Mouse (Mus musculus) hindbrain, embryonic 13.5 days (tissue): ENCODE measurements around the gene Tspyl1. TPM values are rescaled to one million over a fixed set of nuclear protein-coding genes. Genes with fewer than 3 reads are reported as not detected.

Source experiments
- ATAC-seq: fragments of 200-750 bp; cut with Nextera tagmentation; 2 replicates; pipeline ENCODE4 v1.8.0; 2017; ENCODE audit warnings: moderate TSS enrichment; ENCODE audit not compliant: low FRiP score
- H3K27ac ChIP-seq: fragments of 300-500 bp; sonication (generic); 2 replicates; pipeline ENCODE4 v1.5.1; 2015; ENCODE audit warnings: inconsistent platforms, mild to moderate bottlenecking, moderate library complexity
- H3K27me3 ChIP-seq: fragments of 300-500 bp; sonication (generic); 2 replicates; pipeline ENCODE4 v1.6.1; 2015; ENCODE audit warnings: mild to moderate bottlenecking, inconsistent platforms
- H3K36me3 ChIP-seq: fragments of 300-500 bp; sonication (generic); 2 replicates; pipeline ENCODE4 v1.6.1; 2015; ENCODE audit warnings: mild to moderate bottlenecking, inconsistent platforms
- H3K4me1 ChIP-seq: fragments of 300-500 bp; sonication (generic); replicated peaks from 2 replicates; pipeline ENCODE4 v1.6.1; 2015; ENCODE audit warnings: inconsistent platforms
- H3K4me2 ChIP-seq: fragments of 300-500 bp; sonication (generic); 2 replicates; pipeline ENCODE4 v1.6.1; 2015; ENCODE audit warnings: inconsistent platforms, mild to moderate bottlenecking, moderate library complexity
- H3K4me3 ChIP-seq: fragments of 300-500 bp; sonication (generic); 2 replicates; pipeline ENCODE4 v1.5.1; 2015; ENCODE audit warnings: mild to moderate bottlenecking, inconsistent platforms
- H3K9ac ChIP-seq: fragments of 300-500 bp; sonication (generic); 2 replicates; pipeline ENCODE4 v1.6.1; 2015; ENCODE audit warnings: mild to moderate bottlenecking, inconsistent platforms
- H3K9me3 ChIP-seq: fragments of 300-500 bp; sonication (generic); 2 replicates; pipeline ENCODE4 v1.6.1; 2016; ENCODE audit warnings: inconsistent platforms
- WGBS: fragments of 180-500 bp; shearing (Covaris S2); methylation state at CpG from one replicate; pipeline ENCODE4 v1.1.7; 2015; 5-methylcytosine and 5-hydroxymethylcytosine counted together
- polyA plus RNA-seq: library from polyadenylated mRNA; unstranded; fragments of >200 nt; fragmentation: Nextera tagmentation; extraction: Ambion mirVana; gene quantifications from 2 replicates; pipeline ENCODE4 v1.2.1, GENCODE M21; 2015

Gene Tspyl1
- polyA plus RNA-seq, 1 experiment from 2014 or later = 156 TPM

DNA sequence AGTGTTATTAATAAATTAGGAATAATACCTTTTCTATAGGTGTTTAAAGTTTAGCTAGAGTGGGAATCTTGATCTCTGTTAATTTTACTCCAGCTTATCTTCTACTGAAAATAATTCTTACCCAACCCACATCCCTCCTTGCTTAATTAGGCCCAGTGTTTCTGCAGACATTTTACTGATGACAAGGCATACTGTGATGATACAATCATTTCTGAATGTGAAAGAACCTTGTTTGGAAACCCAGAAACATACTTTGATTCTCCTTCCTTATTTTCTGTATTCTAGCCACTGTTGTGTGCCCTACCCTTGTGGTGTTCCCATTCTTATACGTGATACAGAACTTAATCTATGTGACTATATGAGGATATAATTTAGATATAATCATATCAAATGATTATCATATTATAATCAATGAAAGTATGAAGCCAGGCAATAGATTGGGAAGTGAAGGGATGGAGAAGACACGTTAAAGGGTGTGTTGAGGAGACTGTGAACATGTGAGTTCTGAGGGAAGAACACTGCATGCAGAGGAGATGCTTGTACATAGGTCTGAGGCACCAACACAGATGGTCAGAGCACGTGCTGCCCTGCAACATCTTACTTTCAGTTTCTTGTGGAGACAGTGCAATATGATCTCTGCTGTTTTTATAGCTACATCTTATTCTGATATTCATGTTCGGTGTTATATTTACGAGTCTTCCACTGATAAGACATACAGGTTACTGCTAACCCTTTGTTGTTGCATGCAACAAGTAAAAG lies 14.5 kb upstream of the Tspyl1 start:
- 81% methylated on average over 5 of the region's 5 CpGs for WGBS
- H3K4me2 ChIP-seq = no peak overlapping the region
- H3K4me3 ChIP-seq = no peak overlapping the region
- H3K9me3 ChIP-seq = no peaks in the 10 kb centered on the region
- H3K4me1 ChIP-seq = 0 out of 2 replicates have a peak, but pooled peaks cover 3% of the 10 kb centered on the region
- ATAC-seq = no peak
- no peaks in the 10 kb centered on the region for H3K27me3 ChIP-seq
- no peak overlapping the region for H3K9ac ChIP-seq
- H3K36me3 ChIP-seq = no peaks in the 10 kb centered on the region
- no peak overlapping the region for H3K27ac ChIP-seq

DNA sequence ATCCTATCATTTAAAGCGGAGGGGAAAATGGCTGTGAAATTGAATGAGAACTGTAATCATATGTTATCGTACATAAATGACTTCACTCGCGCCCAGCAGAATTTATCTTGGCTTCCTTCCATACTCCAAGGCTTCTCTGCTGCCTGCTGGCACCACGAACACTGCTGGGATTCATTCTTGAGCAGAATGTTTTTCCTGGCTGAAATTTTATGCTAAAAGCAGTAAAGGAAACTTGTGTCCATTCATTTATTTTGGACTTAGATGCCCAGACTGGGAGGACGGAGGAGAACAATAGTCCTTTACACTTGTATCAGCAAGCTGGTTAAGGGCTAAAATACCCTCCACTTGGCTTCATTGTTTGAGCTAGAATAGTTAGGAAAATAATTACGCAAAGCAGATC lies 10.3 kb upstream of the Tspyl1 start:
- H3K36me3 ChIP-seq = no peaks in the 10 kb centered on the region
- no peak overlapping the region for H3K4me2 ChIP-seq
- H3K9me3 ChIP-seq = no peaks in the 10 kb centered on the region
- H3K4me3 ChIP-seq = no peak overlapping the region
- H3K27ac ChIP-seq = no peak overlapping the region
- H3K27me3 ChIP-seq = no peaks in the 10 kb centered on the region
- WGBS = 54% methylated on average over 7 of the region's 7 CpGs
- no peak for ATAC-seq
- 0 out of 2 replicates have a peak, but pooled peaks cover 3% of the 10 kb centered on the region for H3K4me1 ChIP-seq
- no peak overlapping the region for H3K9ac ChIP-seq

DNA sequence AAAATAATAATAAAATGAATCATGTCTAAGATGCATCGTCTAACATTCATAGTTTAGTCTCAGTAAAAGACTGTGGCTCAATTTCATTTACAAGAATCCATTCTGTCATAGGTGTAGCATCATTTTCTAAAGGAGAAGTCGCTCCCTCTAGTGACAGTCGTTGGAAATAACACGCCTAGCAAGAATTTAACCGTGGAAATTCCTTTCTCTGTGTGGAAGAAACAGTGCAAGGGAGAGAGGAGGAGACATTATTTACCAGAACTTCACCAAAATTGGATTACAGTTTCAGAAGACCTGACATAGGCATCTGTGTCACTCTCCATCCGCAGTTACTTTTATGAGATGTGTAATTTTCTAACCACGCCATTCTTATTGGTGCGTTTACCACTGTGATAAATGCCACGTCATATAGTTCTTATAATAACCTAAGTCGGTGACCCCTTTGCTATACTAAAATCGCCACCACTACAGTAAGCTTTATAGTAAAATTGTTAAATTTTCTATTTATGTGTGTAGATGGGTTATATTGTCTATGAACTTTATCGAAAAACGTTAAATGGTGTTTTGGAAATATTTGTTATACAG lies 1.3 kb upstream of the Tspyl1 start:
- peak overlapping the region; percentile 29 for H3K4me3 ChIP-seq
- ATAC-seq = peak; percentile 11; the same call in 1 of the 2 replicates
- no peaks in the 10 kb centered on the region for H3K36me3 ChIP-seq
- no peaks in the 10 kb centered on the region for H3K27me3 ChIP-seq
- H3K9ac ChIP-seq = peak overlapping the region; percentile 43; the same call in 1 of the 2 replicates
- WGBS = 28% methylated on average over 13 of the region's 13 CpGs
- H3K4me1 ChIP-seq = peaks cover 20% of the 10 kb centered on the region
- H3K4me2 ChIP-seq = peak overlapping the region; percentile 73
- H3K9me3 ChIP-seq = no peaks in the 10 kb centered on the region
- H3K27ac ChIP-seq = peak overlapping the region; percentile 60

DNA sequence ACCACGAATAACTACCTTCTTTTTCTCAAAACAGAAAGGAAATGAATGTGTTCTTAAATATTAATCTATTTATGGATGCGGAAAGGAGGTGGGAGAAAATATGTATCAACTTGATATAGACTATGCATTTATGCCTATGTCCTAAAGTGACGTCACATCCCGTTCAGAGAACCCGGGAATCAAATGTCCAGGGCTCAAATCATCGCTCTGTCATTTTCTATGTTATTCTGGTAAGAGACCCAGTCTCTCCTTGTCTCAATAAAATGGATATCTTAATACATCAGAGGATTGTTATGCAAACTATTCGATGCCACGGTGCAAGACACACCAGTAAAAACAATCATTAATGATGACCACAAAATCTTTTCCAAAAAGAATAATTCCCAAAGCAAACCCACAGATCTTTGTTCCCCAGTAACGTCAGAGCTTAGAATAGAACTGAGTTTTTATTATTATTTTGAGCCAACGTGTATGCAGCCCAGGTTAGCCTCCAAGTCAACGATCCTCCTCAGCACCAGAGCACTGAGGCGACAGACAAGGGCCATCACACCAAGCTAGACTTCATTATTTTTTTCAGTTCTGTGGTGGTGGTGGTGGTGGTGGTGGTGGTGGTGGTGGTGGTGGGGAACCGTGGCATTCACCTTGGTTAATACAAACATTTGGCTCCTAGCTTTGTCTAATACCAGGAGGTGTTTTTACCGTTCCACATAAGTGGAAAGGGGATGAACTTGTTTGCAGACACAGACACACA lies 604 bp upstream of the Tspyl1 start:
- Histone ChIP-seq H3K36me3 (peaks cover 3% of the 10 kb centered on the region; the same call in 1 of the 2 replicates), H3K4me3 (peak overlapping the region; percentile 95), H3K4me2 (peak overlapping the region; percentile 73), H3K27me3 (no peaks in the 10 kb centered on the region), H3K9me3 (no peaks in the 10 kb centered on the region), H3K9ac (peak overlapping the region; percentile 97), H3K27ac (peak overlapping the region; percentile 93), H3K4me1 (peaks cover 20% of the 10 kb centered on the region)
- peak; percentile 52; the same call in 1 of the 2 replicates for ATAC-seq
- WGBS = 20% methylated on average over 14 of the region's 14 CpGs

DNA sequence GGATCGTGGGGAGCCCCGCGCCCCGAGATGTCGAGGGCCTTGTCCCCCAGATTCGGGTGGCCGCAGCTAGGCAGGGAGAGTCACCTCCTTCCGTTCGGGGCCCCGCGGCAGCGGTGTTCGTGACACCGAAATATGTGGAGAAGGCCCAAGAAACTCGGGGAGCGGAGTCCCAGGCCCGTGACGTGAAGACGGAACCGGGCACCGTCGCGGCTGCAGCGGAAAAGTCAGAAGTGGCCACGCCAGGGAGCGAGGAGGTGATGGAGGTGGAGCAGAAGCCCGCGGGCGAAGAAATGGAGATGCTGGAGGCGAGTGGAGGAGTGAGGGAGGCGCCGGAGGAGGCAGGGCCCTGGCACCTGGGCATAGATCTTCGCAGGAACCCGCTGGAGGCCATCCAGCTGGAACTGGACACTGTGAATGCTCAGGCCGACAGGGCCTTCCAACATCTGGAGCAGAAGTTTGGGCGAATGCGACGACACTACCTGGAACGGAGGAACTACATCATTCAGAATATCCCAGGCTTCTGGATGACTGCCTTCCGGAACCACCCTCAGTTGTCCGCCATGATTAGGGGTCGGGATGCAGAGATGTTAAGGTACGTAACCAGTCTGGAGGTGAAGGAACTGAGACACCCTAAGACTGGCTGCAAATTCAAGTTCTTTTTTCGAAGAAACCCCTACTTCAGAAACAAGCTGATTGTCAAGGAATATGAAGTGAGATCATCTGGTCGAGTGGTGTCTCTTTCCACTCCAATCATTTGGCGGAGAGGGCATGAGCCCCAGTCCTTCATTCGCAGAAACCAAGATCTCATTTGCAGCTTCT lies 639 bp downstream of the Tspyl1 start:
- peak overlapping the region; percentile 77 for H3K4me2 ChIP-seq
- peak overlapping the region; percentile 95 for H3K4me3 ChIP-seq
- WGBS = 5% methylated on average over 47 of the region's 47 CpGs
- peaks cover 10% of the 10 kb centered on the region for H3K36me3 ChIP-seq
- peak overlapping the region; percentile 93 for H3K27ac ChIP-seq
- ATAC-seq = peak; percentile 41
- H3K9ac ChIP-seq = peak overlapping the region; percentile 97
- H3K27me3 ChIP-seq = no peaks in the 10 kb centered on the region
- peaks cover 20% of the 10 kb centered on the region for H3K4me1 ChIP-seq
- no peaks in the 10 kb centered on the region for H3K9me3 ChIP-seq

DNA sequence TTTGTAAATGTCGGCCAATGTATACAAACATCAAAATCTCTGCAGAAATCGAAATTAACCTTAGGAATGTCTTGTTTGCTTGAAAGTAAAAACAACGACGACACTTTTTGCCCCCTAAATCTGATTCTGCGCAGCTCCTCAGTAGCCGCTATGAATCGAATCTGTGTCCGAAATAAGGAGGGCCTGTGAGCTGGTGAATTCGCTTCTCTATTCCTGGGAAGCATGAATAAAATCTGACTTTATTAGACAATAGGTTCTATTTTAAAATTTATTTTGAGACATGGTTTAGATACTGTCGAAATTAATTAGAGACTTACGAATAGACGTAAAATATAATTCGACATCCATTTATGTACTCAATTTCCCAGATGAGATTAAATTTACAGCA lies 14.9 kb downstream of the Tspyl1 start:
- H3K4me3 ChIP-seq = peak overlapping the region; percentile 83
- H3K9ac ChIP-seq = peak overlapping the region; percentile 77
- 4% methylated on average over 13 of the region's 13 CpGs for WGBS
- peak; percentile 32 for ATAC-seq
- peak overlapping the region; percentile 90 for H3K27ac ChIP-seq
- H3K4me1 ChIP-seq = peaks cover 40% of the 10 kb centered on the region
- H3K36me3 ChIP-seq = no peaks in the 10 kb centered on the region
- no peaks in the 10 kb centered on the region for H3K9me3 ChIP-seq
- H3K4me2 ChIP-seq = peak overlapping the region; percentile 97
- no peaks in the 10 kb centered on the region for H3K27me3 ChIP-seq

DNA sequence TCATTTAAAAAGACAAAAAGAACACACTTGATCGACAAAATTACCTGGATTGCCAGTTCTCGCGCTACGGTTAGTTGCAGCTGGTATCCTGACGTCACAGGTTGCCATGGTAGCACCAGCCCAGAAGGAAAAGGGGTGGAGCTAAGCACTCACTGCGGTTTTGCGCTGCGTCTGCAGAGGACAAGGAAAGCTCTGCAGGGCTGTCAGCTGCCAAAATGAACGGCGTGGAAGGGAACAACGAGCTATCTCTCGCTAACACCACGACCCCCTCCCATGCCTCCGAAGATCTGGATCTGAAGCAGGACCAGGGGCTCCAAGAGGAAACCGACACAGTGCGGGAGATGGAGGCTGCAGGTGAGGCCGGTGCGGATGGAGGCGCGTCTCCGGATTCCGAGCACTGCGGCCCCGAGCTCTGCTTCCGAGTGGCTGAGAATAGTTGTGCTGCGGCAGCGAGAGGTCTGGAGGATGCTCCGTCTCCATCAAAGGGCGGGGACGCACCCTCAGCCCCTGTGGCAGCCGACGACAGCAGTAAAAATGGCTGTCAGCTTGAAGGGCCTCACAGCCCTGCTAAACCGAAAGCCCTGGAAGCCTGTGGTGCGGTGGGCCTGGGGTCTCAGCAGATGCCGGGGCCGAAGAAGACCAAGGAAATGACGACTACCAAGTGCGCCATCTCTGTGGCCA lies 15.4 kb downstream of the Tspyl1 start, which contains the start of gene Tspyl4:
TSS of gene Tspyl4 (plus strand) at position 144 of the 681 bp plus-strand sequence.
- no peaks in the 10 kb centered on the region for H3K27me3 ChIP-seq
- H3K36me3 ChIP-seq = peaks cover 4% of the 10 kb centered on the region
- peak within 1 kb of the TSS; percentile 97 for H3K4me2 ChIP-seq
- peaks cover 44% of the 10 kb centered on the region for H3K4me1 ChIP-seq
- H3K9me3 ChIP-seq = no peaks in the 10 kb centered on the region
- H3K4me3 ChIP-seq = peak within 1 kb of the TSS; percentile 83
- H3K27ac ChIP-seq = peak within 1 kb of the TSS; percentile 99
- ATAC-seq = peak; percentile 98
- WGBS = under 1% methylated on average over 38 of the region's 38 CpGs
- peak within 1 kb of the TSS; percentile 96 for H3K9ac ChIP-seq

DNA sequence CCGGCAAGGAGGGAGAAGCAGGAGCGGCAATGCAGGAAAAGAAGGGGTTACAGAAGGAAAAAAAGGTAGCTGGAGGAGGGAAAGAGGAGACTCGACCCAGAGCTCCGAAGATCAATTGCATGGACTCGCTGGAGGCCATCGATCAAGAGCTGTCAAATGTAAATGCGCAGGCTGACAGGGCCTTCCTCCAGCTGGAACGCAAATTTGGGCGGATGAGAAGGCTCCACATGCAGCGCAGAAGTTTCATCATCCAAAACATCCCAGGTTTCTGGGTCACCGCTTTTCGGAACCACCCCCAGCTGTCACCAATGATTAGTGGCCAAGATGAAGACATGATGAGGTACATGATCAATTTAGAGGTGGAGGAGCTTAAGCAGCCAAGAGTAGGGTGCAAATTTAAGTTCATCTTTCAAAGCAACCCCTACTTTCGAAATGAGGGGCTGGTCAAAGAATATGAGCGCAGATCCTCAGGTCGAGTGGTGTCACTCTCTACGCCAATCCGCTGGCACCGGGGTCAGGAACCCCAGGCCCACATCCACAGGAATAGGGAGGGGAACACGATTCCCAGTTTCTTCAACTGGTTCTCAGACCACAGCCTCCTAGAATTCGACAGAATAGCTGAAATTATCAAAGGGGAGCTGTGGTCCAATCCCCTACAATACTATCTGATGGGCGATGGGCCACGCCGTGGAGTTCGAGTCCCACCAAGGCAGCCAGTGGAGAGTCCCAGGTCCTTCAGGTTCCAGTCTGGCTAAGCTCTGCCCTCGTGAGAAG lies 16.2 kb downstream of the Tspyl1 start:
- Histone ChIP-seq H3K4me3 (peak overlapping the region; percentile 83), H3K4me2 (peak overlapping the region; percentile 97), H3K4me1 (peaks cover 51% of the 10 kb centered on the region), H3K27ac (peak overlapping the region; percentile 99), H3K27me3 (no peaks in the 10 kb centered on the region), H3K36me3 (peaks cover 10% of the 10 kb centered on the region), H3K9ac (peak overlapping the region; percentile 96), H3K9me3 (no peaks in the 10 kb centered on the region)
- 41% methylated on average over 25 of the region's 25 CpGs for WGBS
- peak; percentile 15; the same call in 1 of the 2 replicates for ATAC-seq

DNA sequence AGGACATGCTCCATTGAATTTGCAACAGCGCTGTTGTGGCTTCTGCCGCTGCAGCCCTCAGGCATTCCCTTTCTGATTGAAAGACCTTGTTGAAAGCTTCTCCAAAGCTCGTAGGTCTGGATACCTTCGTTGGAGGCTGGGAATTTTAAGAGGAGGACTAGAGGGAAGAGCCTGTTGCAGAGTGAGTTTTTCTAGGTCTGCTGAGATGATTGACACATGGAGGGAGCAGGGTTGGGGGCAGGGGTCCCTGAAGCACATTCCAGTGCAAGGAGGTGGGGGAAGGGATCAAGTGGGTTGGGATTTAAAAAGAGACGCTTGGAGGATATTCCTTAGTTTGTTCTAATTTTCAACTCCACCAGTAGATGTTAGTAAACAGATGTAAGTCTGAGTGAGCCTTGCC lies 18.4 kb downstream of the Tspyl1 start:
- 9% methylated on average over 5 of the region's 5 CpGs for WGBS

DNA sequence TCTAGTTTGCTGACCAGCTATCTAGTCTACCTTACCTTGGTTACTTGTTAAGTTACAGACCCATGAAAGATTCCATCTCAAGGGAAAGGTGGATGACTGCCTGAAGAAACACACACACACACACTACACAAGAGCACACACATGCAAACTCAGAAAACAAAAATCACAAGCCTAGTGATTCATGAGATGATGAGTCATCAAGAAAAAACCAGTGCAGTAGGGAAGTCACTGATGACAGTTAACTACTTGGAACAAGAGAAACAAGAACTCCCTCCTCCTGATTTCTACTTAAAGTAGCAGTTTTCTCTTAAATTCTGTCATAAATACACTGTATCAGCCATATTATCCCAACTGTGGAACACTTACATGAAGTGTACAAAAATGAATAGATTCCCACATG lies 25.1 kb downstream of the Tspyl1 start:
- Histone ChIP-seq H3K4me2 (no peak overlapping the region), H3K4me1 (peaks cover 12% of the 10 kb centered on the region), H3K36me3 (peaks cover 11% of the 10 kb centered on the region), H3K27me3 (no peaks in the 10 kb centered on the region), H3K4me3 (no peak overlapping the region), H3K27ac (no peak overlapping the region), H3K9me3 (no peaks in the 10 kb centered on the region), H3K9ac (no peak overlapping the region)
- ATAC-seq = no peak

More for the DNA sequence above, 18.4 kb downstream of the Tspyl1 start:
- H3K36me3 ChIP-seq = peaks cover 11% of the 10 kb centered on the region
- H3K4me3 ChIP-seq = peak overlapping the region; percentile 83
- H3K27me3 ChIP-seq = no peaks in the 10 kb centered on the region
- H3K9ac ChIP-seq = peak overlapping the region; percentile 96
- H3K4me1 ChIP-seq = peaks cover 53% of the 10 kb centered on the region
- H3K9me3 ChIP-seq = no peaks in the 10 kb centered on the region
- peak overlapping the region; percentile 97 for H3K4me2 ChIP-seq
- no peak for ATAC-seq
- H3K27ac ChIP-seq = peak overlapping the region; percentile 58
